ENCODE assay signal across 13 mouse cellular contexts in the genomic region with DNA sequence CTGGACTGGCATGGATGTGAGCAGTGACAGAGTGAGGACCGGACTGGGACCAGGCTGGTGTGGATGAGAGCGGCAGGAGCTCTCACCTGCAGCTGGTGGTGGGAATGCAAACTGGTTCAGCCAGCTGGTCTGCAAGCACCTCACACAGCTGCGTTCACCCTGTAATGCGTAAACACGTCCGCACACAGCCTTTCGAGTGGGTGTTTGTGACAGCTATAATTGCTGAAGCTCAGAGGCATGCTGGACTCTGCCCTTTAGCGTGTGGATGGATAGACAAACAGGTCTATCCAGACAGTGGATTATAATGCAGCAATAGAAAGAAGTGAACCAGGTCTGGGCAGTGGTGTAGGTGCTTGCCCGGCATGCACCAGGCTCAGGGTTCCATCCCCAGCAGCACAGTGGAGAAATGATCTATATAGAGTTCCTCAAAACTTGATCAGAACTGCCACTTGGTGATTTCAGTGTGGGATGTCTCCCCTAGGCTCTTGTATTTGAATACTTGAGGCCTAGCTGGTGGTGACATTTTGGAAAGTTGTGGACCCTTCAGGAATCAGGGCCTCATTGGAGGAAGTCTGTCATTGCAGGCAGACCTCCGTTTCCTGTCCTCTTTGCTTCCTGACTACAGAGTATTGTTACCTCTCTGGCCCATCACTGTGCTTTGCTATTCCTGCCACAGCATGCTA. TPM values are rescaled to one million over a fixed set of nuclear protein-coding genes. Genes with fewer than 3 reads are reported as not detected.
DNase-seq lines count a peak whose midpoint lies in the region; ATAC-seq and TF ChIP-seq lines count a peak whose summit lies in the region.
"Had no signal": no experiment of that assay in that cellular context is flagged by ENCODE, and none has a peak within 500 bp of the region (broad histone marks: within the 10 kb centered on the region; RNA-seq: fewer than 3 reads in every experiment).

No protein-coding gene starts in this region.

- H3K4me1 ChIP-seq in lung, embryonic 14.5 days (ENCODE audit: insufficient read depth), result peaks cover 2% of the 10 kb centered on the region; the same call in 1 of the 2 replicates
- peaks cover 12% of the 10 kb centered on the region; the same call in 1 of the 2 replicates for H3K4me1 ChIP-seq in embryonic facial prominence, embryonic 12.5 days
- peaks cover 7% of the 10 kb centered on the region; the same call in 1 of the 2 replicates for H3K4me1 ChIP-seq in intestine, embryonic 15.5 days (replicated peaks)
- no peaks in the 10 kb centered on the region for H3K4me1 ChIP-seq in stomach, postnatal 0 days (replicated peaks; ENCODE audit: control insufficient read depth, insufficient read depth)

- DNase-seq in lung, embryonic 14.5 days, result peak; percentile 42
- DNase-seq in lung, postnatal 4 days, result no peak
- peak; percentile 41 for DNase-seq in stomach, postnatal 0 days (ENCODE audit: low spot score)
- DNase-seq in testis, postnatal 10 days (ENCODE audit: low spot score), result no peak
- no peak for DNase-seq in layer of hippocampus, postnatal 36 days
- DNase-seq: cerebellum, postnatal 36 days; kidney, postnatal 4 days; left cerebral cortex, postnatal 4 days had no signal

- H3K9ac ChIP-seq in lung, embryonic 14.5 days, result 0 out of 2 replicates have a peak overlapping the region, but pooled peaks have one; percentile 10
- no peak overlapping the region for H3K9ac ChIP-seq in embryonic facial prominence, embryonic 12.5 days
- H3K9ac ChIP-seq in intestine, embryonic 15.5 days, result no peak overlapping the region
- no peak overlapping the region for H3K9ac ChIP-seq in stomach, postnatal 0 days (ENCODE audit: low read length)

- no peak overlapping the region for H3K4me3 ChIP-seq in lung, embryonic 14.5 days (ENCODE audit: low read depth, low read length)
- no peak overlapping the region for H3K4me3 ChIP-seq in embryonic facial prominence, embryonic 12.5 days
- no peak overlapping the region for H3K4me3 ChIP-seq in intestine, embryonic 15.5 days (replicated peaks)
- no peak overlapping the region for H3K4me3 ChIP-seq in stomach, postnatal 0 days (ENCODE audit: low read depth, low read length)

- TF ChIP-seq EP300 in stomach, postnatal 0 days (optimal IDR thresholded peaks at IDR 0.05), result no peak

- no peaks in the 10 kb centered on the region for H3K36me3 ChIP-seq in lung, embryonic 14.5 days (ENCODE audit: insufficient read depth)
- no peaks in the 10 kb centered on the region for H3K36me3 ChIP-seq in embryonic facial prominence, embryonic 12.5 days
- no peaks in the 10 kb centered on the region for H3K36me3 ChIP-seq in intestine, embryonic 15.5 days
- no peaks in the 10 kb centered on the region for H3K36me3 ChIP-seq in stomach, postnatal 0 days (ENCODE audit: control insufficient read depth, insufficient read depth, low read length)

- 33% methylated on average over 10 of the region's 10 CpGs for WGBS in lung, embryonic 14.5 days
- 69% methylated on average over 10 of the region's 10 CpGs for WGBS in embryonic facial prominence, embryonic 12.5 days
- 38% methylated on average over 10 of the region's 10 CpGs for WGBS in intestine, embryonic 15.5 days
- WGBS in stomach, postnatal 0 days, result 45% methylated on average over 10 of the region's 10 CpGs

- H3K27me3 ChIP-seq in lung, embryonic 14.5 days (ENCODE audit: insufficient read depth, low read length), result no peaks in the 10 kb centered on the region
- H3K27me3 ChIP-seq in embryonic facial prominence, embryonic 12.5 days, result no peaks in the 10 kb centered on the region
- H3K27me3 ChIP-seq in intestine, embryonic 15.5 days (replicated peaks), result no peaks in the 10 kb centered on the region
- no peaks in the 10 kb centered on the region for H3K27me3 ChIP-seq in stomach, postnatal 0 days (ENCODE audit: control insufficient read depth, insufficient read depth, low read length)

- no peak for TF ChIP-seq CTCF in lung, embryonic 14.5 days (IDR thresholded peaks at IDR 0.05; ENCODE audit: low read depth)
- 0 out of 2 replicates have a peak, but pooled peaks have one; percentile 2 for TF ChIP-seq CTCF in stomach, postnatal 0 days (IDR thresholded peaks at IDR 0.05; ENCODE audit: low read depth)

- ATAC-seq in lung, embryonic 14.5 days (ENCODE audit: insufficient read depth), result peak; percentile 61
- ATAC-seq in embryonic facial prominence, embryonic 12.5 days (ENCODE audit: insufficient number of reproducible peaks, insufficient read depth, low FRiP score, low TSS enrichment), result no peak
- peak; percentile 85 for ATAC-seq in intestine, embryonic 15.5 days
- peak; percentile 44; the same call in 1 of the 2 replicates for ATAC-seq in stomach, postnatal 0 days (ENCODE audit: low FRiP score, low TSS enrichment)
- no peak for ATAC-seq in erythroid progenitor cell, adult 5-6 weeks (replicated peaks; ENCODE audit: low FRiP score, poor library complexity, severe bottlenecking)
- ATAC-seq: forebrain, embryonic 14.5 days had no signal

- H3K4me2 ChIP-seq in lung, embryonic 14.5 days, result peak overlapping the region; percentile 7; the same call in 1 of the 2 replicates
- H3K4me2 ChIP-seq in embryonic facial prominence, embryonic 12.5 days (replicated peaks), result no peak overlapping the region
- peak overlapping the region; percentile 2; the same call in 1 of the 2 replicates for H3K4me2 ChIP-seq in intestine, embryonic 15.5 days (replicated peaks)
- H3K4me2 ChIP-seq in stomach, postnatal 0 days (replicated peaks; ENCODE audit: low read depth), result no peak overlapping the region

- no peaks in the 10 kb centered on the region for H3K9me3 ChIP-seq in lung, embryonic 14.5 days (ENCODE audit: low read depth, low read length)
- H3K9me3 ChIP-seq in embryonic facial prominence, embryonic 12.5 days, result no peaks in the 10 kb centered on the region
- H3K9me3 ChIP-seq in intestine, embryonic 15.5 days, result no peaks in the 10 kb centered on the region
- H3K9me3 ChIP-seq in stomach, postnatal 0 days (ENCODE audit: control insufficient read depth, low read length), result no peaks in the 10 kb centered on the region

- 0 out of 2 replicates have a peak overlapping the region, but pooled peaks have one; percentile 19 for H3K27ac ChIP-seq in lung, embryonic 14.5 days (ENCODE audit: low read depth)
- H3K27ac ChIP-seq in embryonic facial prominence, embryonic 12.5 days, result peak overlapping the region; percentile 50; the same call in 1 of the 2 replicates
- H3K27ac ChIP-seq in intestine, embryonic 15.5 days, result peak overlapping the region; percentile 45; the same call in 1 of the 2 replicates
- peak overlapping the region; percentile 75 for H3K27ac ChIP-seq in stomach, postnatal 0 days (replicated peaks)

RNA-seq across cellular contexts. Expression of a gene that starts 31.8 kb away (rescaled TPM):
- polyA plus RNA-seq in lung, embryonic 14.5 days (2014; fragmentation: Nextera tagmentation; extraction: Ambion mirVana), result 3.4 and 4.0 TPM in 2 replicates
- 2.3 and 2.9 TPM in 2 replicates for polyA plus RNA-seq in embryonic facial prominence, embryonic 12.5 days (2016; fragmentation: Nextera tagmentation; extraction: Ambion mirVana)
- polyA plus RNA-seq in intestine, embryonic 15.5 days (2015; fragmentation: Nextera tagmentation; extraction: Ambion mirVana), result 1.9 and 2.0 TPM in 2 replicates
- polyA plus RNA-seq in stomach, postnatal 0 days (2015; fragmentation: Nextera tagmentation; extraction: Ambion mirVana), result 9.9 and 12.0 TPM in 2 replicates
- not detected in 2 replicates for total RNA-seq in erythroid progenitor cell, adult 5-6 weeks (2015; ENCODE audit: low replicate concordance)
- not detected in 2 replicates for total RNA-seq in erythroid progenitor cell, adult 5-6 weeks (2017; ENCODE audit: low replicate concordance)
- 10 to 100 TPM; 34.2 to 35.7 TPM for total RNA-seq in layer of hippocampus, postnatal 36 days (2021)
- total RNA-seq: hematopoietic stem cell, adult 5-6 weeks had no signal

RNA-seq across cellular contexts. Expression of a gene that starts 38.4 kb away (rescaled TPM):
- polyA plus RNA-seq in lung, embryonic 14.5 days (2014; fragmentation: Nextera tagmentation; extraction: Ambion mirVana), result not detected in 2 replicates
- not detected in 2 replicates for polyA plus RNA-seq in embryonic facial prominence, embryonic 12.5 days (2016; fragmentation: Nextera tagmentation; extraction: Ambion mirVana)
- not detected in 2 replicates for polyA plus RNA-seq in intestine, embryonic 15.5 days (2015; fragmentation: Nextera tagmentation; extraction: Ambion mirVana)
- not detected in 2 replicates for polyA plus RNA-seq in stomach, postnatal 0 days (2015; fragmentation: Nextera tagmentation; extraction: Ambion mirVana)
- total RNA-seq in erythroid progenitor cell, adult 5-6 weeks (2015; ENCODE audit: low replicate concordance), result not detected in 2 replicates
- not detected in 2 replicates for total RNA-seq in erythroid progenitor cell, adult 5-6 weeks (2017; ENCODE audit: low replicate concordance)
- total RNA-seq in layer of hippocampus, postnatal 36 days (2021), result not detected
- total RNA-seq: hematopoietic stem cell, adult 5-6 weeks; left cerebral cortex, postnatal 4 days had no signal
- polyA plus RNA-seq: forebrain, embryonic 14.5 days had no signal

RNA-seq across cellular contexts. Expression of a gene that starts 40.8 kb away (rescaled TPM):
- 3.0 TPM in 1 of 2 replicates, not detected in the other for polyA plus RNA-seq in lung, embryonic 14.5 days (2014; fragmentation: Nextera tagmentation; extraction: Ambion mirVana)
- polyA plus RNA-seq in embryonic facial prominence, embryonic 12.5 days (2016; fragmentation: Nextera tagmentation; extraction: Ambion mirVana), result 0.67 TPM in 1 of 2 replicates, not detected in the other
- 1.2 and 1.9 TPM in 2 replicates for polyA plus RNA-seq in intestine, embryonic 15.5 days (2015; fragmentation: Nextera tagmentation; extraction: Ambion mirVana)
- polyA plus RNA-seq in stomach, postnatal 0 days (2015; fragmentation: Nextera tagmentation; extraction: Ambion mirVana), result 0.80 and 0.81 TPM in 2 replicates
- total RNA-seq in erythroid progenitor cell, adult 5-6 weeks (2015; ENCODE audit: low replicate concordance), result not detected in 2 replicates
- 143 and 216 TPM in 2 replicates for total RNA-seq in erythroid progenitor cell, adult 5-6 weeks (2017; ENCODE audit: low replicate concordance)
- total RNA-seq in layer of hippocampus, postnatal 36 days (2021), result not detected
- polyA plus RNA-seq: forebrain, embryonic 14.5 days had no signal

RNA-seq across cellular contexts. Expression of a gene that starts 44.8 kb away (rescaled TPM):
- not detected in 2 replicates for polyA plus RNA-seq in lung, embryonic 14.5 days (2014; fragmentation: Nextera tagmentation; extraction: Ambion mirVana)
- not detected in 2 replicates for polyA plus RNA-seq in embryonic facial prominence, embryonic 12.5 days (2016; fragmentation: Nextera tagmentation; extraction: Ambion mirVana)
- polyA plus RNA-seq in intestine, embryonic 15.5 days (2015; fragmentation: Nextera tagmentation; extraction: Ambion mirVana), result not detected in 2 replicates
- polyA plus RNA-seq in stomach, postnatal 0 days (2015; fragmentation: Nextera tagmentation; extraction: Ambion mirVana), result not detected in 2 replicates
- not detected in 2 replicates for total RNA-seq in erythroid progenitor cell, adult 5-6 weeks (2015; ENCODE audit: low replicate concordance)
- not detected in 2 replicates for total RNA-seq in erythroid progenitor cell, adult 5-6 weeks (2017; ENCODE audit: low replicate concordance)
- not detected for total RNA-seq in layer of hippocampus, postnatal 36 days (2021)
- total RNA-seq: hematopoietic stem cell, adult 5-6 weeks; left cerebral cortex, postnatal 4 days had no signal
- polyA plus RNA-seq: forebrain, embryonic 14.5 days had no signal

RNA-seq across cellular contexts. Expression of a gene that starts 46.1 kb away (rescaled TPM):
- 239 and 240 TPM in 2 replicates for polyA plus RNA-seq in lung, embryonic 14.5 days (2014; fragmentation: Nextera tagmentation; extraction: Ambion mirVana)
- 208 and 210 TPM in 2 replicates for polyA plus RNA-seq in embryonic facial prominence, embryonic 12.5 days (2016; fragmentation: Nextera tagmentation; extraction: Ambion mirVana)
- 282 and 329 TPM in 2 replicates for polyA plus RNA-seq in intestine, embryonic 15.5 days (2015; fragmentation: Nextera tagmentation; extraction: Ambion mirVana)
- 798 and 841 TPM in 2 replicates for polyA plus RNA-seq in stomach, postnatal 0 days (2015; fragmentation: Nextera tagmentation; extraction: Ambion mirVana)
- 207 and 227 TPM in 2 replicates for total RNA-seq in erythroid progenitor cell, adult 5-6 weeks (2015; ENCODE audit: low replicate concordance)
- 161 and 184 TPM in 2 replicates for total RNA-seq in erythroid progenitor cell, adult 5-6 weeks (2017; ENCODE audit: low replicate concordance)
- total RNA-seq in layer of hippocampus, postnatal 36 days (2021), result 100 to 1,000 TPM; 289 to 292 TPM

Comparison
In these comparisons a context has a peak if more than half of its experiments do, and no peak if none do; other contexts are left out.
1. DNase-seq: peak in lung, embryonic 14.5 days (single experiment) and stomach, postnatal 0 days (single experiment); none in lung, postnatal 4 days (0 of 2), testis, postnatal 10 days (single experiment) and layer of hippocampus, postnatal 36 days (0 of 2).
2. ATAC-seq: peak in lung, embryonic 14.5 days (single experiment), intestine, embryonic 15.5 days (single experiment) and stomach, postnatal 0 days (single experiment); none in embryonic facial prominence, embryonic 12.5 days (single experiment) and erythroid progenitor cell, adult 5-6 weeks (single experiment).
3. H3K27ac ChIP-seq: peak in every context shown above with its lines; median percentile 75 in stomach, postnatal 0 days; 50 in embryonic facial prominence, embryonic 12.5 days; 45 in intestine, embryonic 15.5 days; 19 in lung, embryonic 14.5 days.
4. H3K4me2 ChIP-seq: peak in lung, embryonic 14.5 days (single experiment) and intestine, embryonic 15.5 days (single experiment); none in embryonic facial prominence, embryonic 12.5 days (single experiment) and stomach, postnatal 0 days (single experiment).